Mouse (Mus musculus): ENCODE data around the gene Ubac1.

DNA sequence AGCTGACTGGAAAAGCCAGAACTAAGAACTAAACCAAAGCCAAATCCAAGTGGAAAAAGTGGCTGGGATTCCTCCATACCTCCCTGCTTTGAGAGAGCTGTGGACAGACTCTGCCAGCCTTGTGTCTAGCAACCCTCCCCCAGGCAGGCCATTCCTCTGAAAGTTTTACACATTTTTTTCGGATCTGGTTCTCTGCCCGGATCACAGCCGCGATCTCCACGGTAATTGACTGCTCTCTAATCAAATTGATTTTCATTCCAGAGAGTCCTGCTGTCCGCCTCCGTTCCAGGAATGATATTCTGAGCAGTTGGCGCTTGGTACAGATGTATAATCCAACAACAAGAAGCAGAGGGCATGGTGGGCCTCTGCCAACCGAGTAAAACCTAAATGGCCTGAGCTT lies 22.7 kb upstream of the Ubac1 start:
- TF ChIP-seq ZC3H11A (IDR thresholded peaks at IDR 0.05; ENCODE audit: low read depth, low read length) (no peak), ZNF384 (IDR thresholded peaks at IDR 0.05; ENCODE audit: low read depth, low read length) (no peak), CTCF (IDR thresholded peaks at IDR 0.05 in 2 of 3, conservative IDR thresholded peaks at IDR 0.05 in 1 of 3; ENCODE audit: control insufficient read depth in 1 of 3, insufficient read depth in 1 of 3, low read depth in 2 of 3, low read length in 3 of 3, poor library complexity in 1 of 3, severe bottlenecking in 1 of 3) (no peak), POLR2A (IDR thresholded peaks at IDR 0.05; ENCODE audit: control insufficient read depth in 1 of 2, insufficient read depth in 1 of 2, low read depth in 1 of 2, low read length in 2 of 2, poor library complexity in 1 of 2) (no peak), MAX (IDR thresholded peaks at IDR 0.05; ENCODE audit: low read length) (no peak), EP300 (IDR thresholded peaks at IDR 0.05; ENCODE audit: low read depth in 1 of 2, low read length in 2 of 2) (no peak), SMC3 (IDR thresholded peaks at IDR 0.05; ENCODE audit: low read depth, low read length) (no peak), HCFC1 (IDR thresholded peaks at IDR 0.05; ENCODE audit: low read depth, low read length) (no peak), TCF12 (IDR thresholded peaks at IDR 0.05; ENCODE audit: low read depth, low read length) (no peak), ZMIZ1 (IDR thresholded peaks at IDR 0.05; ENCODE audit: low read depth, low read length) (no peak), NELFE (IDR thresholded peaks at IDR 0.05; ENCODE audit: low read depth, low read length) (no peak), SIN3A (IDR thresholded peaks at IDR 0.05; ENCODE audit: low read length) (no peak), ELF1 (IDR thresholded peaks at IDR 0.05; ENCODE audit: low read depth, low read length) (no peak)

Data from MEL (cell line).